Mouse (Mus musculus) limb, embryonic 14.5 days (tissue): Measurements from ENCODE around the gene Fmn2. TPM values are rescaled to one million over a fixed set of nuclear protein-coding genes. Genes with fewer than 3 reads are reported as not detected.

Source experiments
- ATAC-seq: fragments of 200-750 bp; cut with Nextera tagmentation; 2 replicates; pipeline ENCODE4 v1.8.0; 2017; ENCODE audit warnings: low read depth, moderate number of reproducible peaks, moderate TSS enrichment; ENCODE audit not compliant: low FRiP score
- DNase-seq: peaks from one replicate; pipeline ENCODE4 v3.0.0-alpha.2; 2015; ENCODE audit warnings: low spot score
- H3K27ac ChIP-seq: fragments of 300-500 bp; sonication (generic); replicated peaks from 2 replicates; pipeline ENCODE4 v1.5.1; 2014; ENCODE audit warnings: low read depth, mild to moderate bottlenecking, low read length, moderate library complexity, mixed read lengths
- H3K27me3 ChIP-seq: fragments of 300-500 bp; sonication (generic); 2 replicates; pipeline ENCODE4 v1.6.1; 2014; ENCODE audit warnings: low read length, mixed read lengths; ENCODE audit not compliant: control insufficient read depth, insufficient read depth
- H3K36me3 ChIP-seq: fragments of 300-500 bp; sonication (generic); 2 replicates; pipeline ENCODE4 v1.6.1; 2014; ENCODE audit warnings: mild to moderate bottlenecking, low read length, moderate library complexity, mixed read lengths; ENCODE audit not compliant: control insufficient read depth, insufficient read depth
- H3K4me1 ChIP-seq: fragments of 300-500 bp; sonication (generic); 2 replicates; pipeline ENCODE4 v1.6.1; 2014; ENCODE audit warnings: antibody characterized with exemption, low read length, mixed read lengths; ENCODE audit not compliant: control insufficient read depth, insufficient read depth
- H3K4me2 ChIP-seq: fragments of 300-500 bp; sonication (generic); replicated peaks from 2 replicates; pipeline ENCODE4 v1.6.1; 2014; ENCODE audit warnings: low read depth, mild to moderate bottlenecking, low read length, moderate library complexity; ENCODE audit not compliant: severe bottlenecking
- H3K4me3 ChIP-seq: fragments of 300-500 bp; sonication (generic); replicated peaks from 2 replicates; pipeline ENCODE4 v1.5.1; 2014; ENCODE audit warnings: low read length
- H3K9ac ChIP-seq: fragments of 300-500 bp; sonication (generic); 2 replicates; pipeline ENCODE4 v1.6.1; 2014; ENCODE audit warnings: mild to moderate bottlenecking, low read depth, low read length, moderate library complexity; ENCODE audit not compliant: severe bottlenecking
- H3K9me3 ChIP-seq: fragments of 300-500 bp; sonication (generic); 2 replicates; pipeline ENCODE4 v1.6.1; 2016; ENCODE audit warnings: low read length; ENCODE audit not compliant: control insufficient read depth
- POLR2A ChIP-seq: fragments of 200-500 bp; IDR thresholded peaks from 2 replicates; pipeline ENCODE4 v1.8.0; 2012; ENCODE audit warnings: inconsistent platforms, mild to moderate bottlenecking, moderate library complexity, borderline replicate concordance; ENCODE audit not compliant: insufficient read depth, insufficient read length; ENCODE audit errors: extremely low read depth
- WGBS: fragments of 180-500 bp; shearing (Covaris S2); extraction: QIAGEN DNeasy Blood & Tissue Kit; methylation state at CpG from one replicate; pipeline ENCODE4 v1.1.7; 2014; 5-methylcytosine and 5-hydroxymethylcytosine counted together
- polyA plus RNA-seq, 2 experiments: library from polyadenylated mRNA; depleted of rRNA in 1 of 2; stranded (reverse) in 1 of 2; unstranded in 1 of 2; fragments of >200 nt; fragmentation: Nextera tagmentation in 1 of 2; extraction: Ambion mirVana in 1 of 2; gene quantifications; 2 replicates each; pipeline versions ENCODE4 v1.2.1 to v1.2.3; 2012 to 2014

Gene Fmn2
- polyA plus RNA-seq, 2 experiments = 0.67 to 1.9 TPM

- DNase-seq = peak; percentile 68
- ATAC-seq = no peak
Measured at GRCm38 (mm10) chr1:174623054-174623453, 121.4 kb downstream of the Fmn2 start.

GRCm38 (mm10) chr1:174630074-174630473 lies 128.4 kb downstream of the Fmn2 start:
- ATAC-seq (no peak), DNase-seq (no peak)
- TF ChIP-seq POLR2A = no peak
- no peak overlapping the region for H3K9ac ChIP-seq
- H3K27ac ChIP-seq = no peak overlapping the region
- H3K36me3 ChIP-seq = no peaks in the 10 kb centered on the region
- H3K27me3 ChIP-seq = no peaks in the 10 kb centered on the region
- no peak overlapping the region for H3K4me2 ChIP-seq
- no peaks in the 10 kb centered on the region for H3K4me1 ChIP-seq
- WGBS = 71% methylated on average over 1 of the region's 1 CpGs
- H3K4me3 ChIP-seq = no peak overlapping the region
- no peaks in the 10 kb centered on the region for H3K9me3 ChIP-seq

More at GRCm38 (mm10) chr1:174623054-174623453, 121.4 kb downstream of the Fmn2 start:
- TF ChIP-seq POLR2A = no peak
- Histone ChIP-seq H3K27me3 (no peaks in the 10 kb centered on the region), H3K4me2 (no peak overlapping the region), H3K36me3 (no peaks in the 10 kb centered on the region), H3K4me1 (no peaks in the 10 kb centered on the region), H3K9ac (no peak overlapping the region), H3K4me3 (no peak overlapping the region), H3K9me3 (no peaks in the 10 kb centered on the region), H3K27ac (no peak overlapping the region)
- 43% methylated on average over 3 of the region's 3 CpGs for WGBS

GRCm38 (mm10) chr1:174636291-174636690 lies 134.7 kb downstream of the Fmn2 start:
- Histone ChIP-seq H3K27ac (no peak overlapping the region), H3K4me1 (no peaks in the 10 kb centered on the region), H3K9ac (no peak overlapping the region), H3K9me3 (no peaks in the 10 kb centered on the region), H3K4me3 (no peak overlapping the region), H3K4me2 (no peak overlapping the region), H3K36me3 (no peaks in the 10 kb centered on the region), H3K27me3 (no peaks in the 10 kb centered on the region)
- DNase-seq (no peak), ATAC-seq (no peak; the same call in 1 of the 2 replicates)
- no peak for TF ChIP-seq POLR2A
- WGBS = 95% methylated on average over 4 of the region's 4 CpGs

- H3K27ac ChIP-seq = no peak overlapping the region
- H3K27me3 ChIP-seq = no peaks in the 10 kb centered on the region
- ATAC-seq (no peak), DNase-seq (no peak)
- no peak overlapping the region for H3K9ac ChIP-seq
- TF ChIP-seq POLR2A = no peak
- H3K4me2 ChIP-seq = no peak overlapping the region
- no peak overlapping the region for H3K4me3 ChIP-seq
- no peaks in the 10 kb centered on the region for H3K36me3 ChIP-seq
- WGBS = 58% methylated on average over 6 of the region's 6 CpGs
- no peaks in the 10 kb centered on the region for H3K9me3 ChIP-seq
- no peaks in the 10 kb centered on the region for H3K4me1 ChIP-seq
Measured at GRCm38 (mm10) chr1:174637564-174638085, 136.0 kb downstream of the Fmn2 start.

- ATAC-seq = no peak
Measured at GRCm38 (mm10) chr1:174640901-174641300, 139.3 kb downstream of the Fmn2 start.

More at GRCm38 (mm10) chr1:174640901-174641300, 139.3 kb downstream of the Fmn2 start:
- Histone ChIP-seq H3K36me3 (no peaks in the 10 kb centered on the region), H3K9me3 (no peaks in the 10 kb centered on the region), H3K4me2 (no peak overlapping the region), H3K4me3 (no peak overlapping the region), H3K27me3 (no peaks in the 10 kb centered on the region), H3K27ac (no peak overlapping the region), H3K9ac (no peak overlapping the region), H3K4me1 (no peaks in the 10 kb centered on the region)
- TF ChIP-seq POLR2A = no peak
- 80% methylated on average over 1 of the region's 1 CpGs for WGBS
- DNase-seq = no peak
